Mouse (Mus musculus) spleen, adult 18-20 months (tissue): ENCODE data around the gene Edem1.

ENCODE experiments used
- DNase-seq, 2 experiments: peaks; one replicate each; pipeline ENCODE4 v3.0.0; 2022; ENCODE audit warnings: mixed read lengths in 2 of 2

Gene Edem1

GRCm38 (mm10) chr6:108828234-108828868 is at the start of gene Edem1:
TSS of gene Edem1 (plus strand) at chr6:108828641.
- DNase-seq, result peak; percentile 98 to 99

GRCm38 (mm10) chr6:108781865-108782264 is 46.6 kb upstream of the Edem1 start:
- DNase-seq, result peak; percentile 18 to 34

GRCm38 (mm10) chr6:108782526-108783183 is 45.8 kb upstream of the Edem1 start, which contains the start of gene Arl8b:
TSS of gene Arl8b (plus strand) at chr6:108783099.
- peak; percentile 91 to 97 for DNase-seq

GRCm38 (mm10) chr6:108783184-108783881 is 45.1 kb upstream of the Edem1 start:
- peak in 1 of 2 experiments; percentile 17 for DNase-seq

- DNase-seq, result no peak
Observed at GRCm38 (mm10) chr6:108784056-108784455, 44.4 kb upstream of the Edem1 start.

GRCm38 (mm10) chr6:108784796-108785195 is 43.6 kb upstream of the Edem1 start:
- no peak for DNase-seq

GRCm38 (mm10) chr6:108785551-108785950 is 42.9 kb upstream of the Edem1 start:
- DNase-seq, result no peak

- DNase-seq, result no peak
Observed at GRCm38 (mm10) chr6:108791498-108791897, 36.9 kb upstream of the Edem1 start.

- DNase-seq, result no peak
Observed at GRCm38 (mm10) chr6:108795912-108796311, 32.5 kb upstream of the Edem1 start.

GRCm38 (mm10) chr6:108796706-108797105 is 31.7 kb upstream of the Edem1 start:
- DNase-seq, result no peak

GRCm38 (mm10) chr6:108805194-108805593 is 23.2 kb upstream of the Edem1 start:
- no peak for DNase-seq

GRCm38 (mm10) chr6:108805871-108806270 is 22.6 kb upstream of the Edem1 start:
- no peak for DNase-seq

- no peak for DNase-seq
Observed at GRCm38 (mm10) chr6:108807446-108807845, 21.0 kb upstream of the Edem1 start.

GRCm38 (mm10) chr6:108808786-108809185 is 19.7 kb upstream of the Edem1 start:
- no peak for DNase-seq

- no peak for DNase-seq
Observed at GRCm38 (mm10) chr6:108810237-108810636, 18.2 kb upstream of the Edem1 start.

GRCm38 (mm10) chr6:108812134-108812533 is 16.3 kb upstream of the Edem1 start:
- no peak for DNase-seq

- DNase-seq, result no peak
Observed at GRCm38 (mm10) chr6:108817510-108817909, 10.9 kb upstream of the Edem1 start.

GRCm38 (mm10) chr6:108824816-108825545 is 3.5 kb upstream of the Edem1 start:
- no peak for DNase-seq

- DNase-seq, result no peak
Observed at GRCm38 (mm10) chr6:108826070-108826469, 2.4 kb upstream of the Edem1 start.

GRCm38 (mm10) chr6:108827336-108827920 is 1.0 kb upstream of the Edem1 start:
- DNase-seq, result no peak

- DNase-seq, result peak; percentile 41 to 55
Observed at GRCm38 (mm10) chr6:108828872-108829271, 431 bp downstream of the Edem1 start.
